Mouse (Mus musculus) MEL (cell line): Measurements from ENCODE around the gene Kctd18. TPM values are rescaled to one million over a fixed set of nuclear protein-coding genes. Genes with fewer than 3 reads are reported as not detected.
"Not testable (repeated sequence)": the region's sequence is repeated elsewhere in the genome, so short reads cannot be mapped to it uniquely, and the experiment has no call there.

Experiments
- DNase-seq: peaks from one replicate; pipeline ENCODE4 v3.0.0; 2011; ENCODE audit warnings: low read depth, low spot score
- H3K27ac ChIP-seq: 2 replicates; pipeline ENCODE4 v1.5.1; 2012; ENCODE audit warnings: low read depth, mild to moderate bottlenecking, control low read depth, low read length, moderate library complexity; ENCODE audit not compliant: control insufficient read depth
- H3K27me3 ChIP-seq, 2 experiments: fragments of 150-350 bp in 1 of 2; sonication (generic) in 1 of 2; 2 replicates each; pipeline ENCODE4 v1.6.1; 2012; ENCODE audit warnings: low read length in 2 of 2, mild to moderate bottlenecking in 2 of 2, improper control_type of control experiment in 1 of 2, moderate library complexity in 1 of 2; ENCODE audit not compliant: insufficient read depth in 2 of 2, control insufficient read depth in 1 of 2
- H3K36me3 ChIP-seq, 2 experiments: 2 replicates each; pipeline ENCODE4 v1.6.1; 2012 to 2014; ENCODE audit warnings: low read length in 2 of 2, improper control_type of control experiment in 1 of 2, inconsistent platforms in 1 of 2, mild to moderate bottlenecking in 1 of 2; ENCODE audit not compliant: insufficient read depth in 2 of 2, control insufficient read depth in 1 of 2
- H3K4me1 ChIP-seq, 2 experiments: fragments of 150-350 bp in 1 of 2; sonication (generic) in 1 of 2; 2 replicates each; pipeline ENCODE4 v1.6.1; 2012; ENCODE audit warnings: low read length in 2 of 2, improper control_type of control experiment in 1 of 2, mild to moderate bottlenecking in 1 of 2; ENCODE audit not compliant: insufficient read depth in 2 of 2, control insufficient read depth in 1 of 2
- H3K4me3 ChIP-seq, 2 experiments: fragments of 150-350 bp in 1 of 2; sonication (generic) in 1 of 2; 2 replicates each; pipeline ENCODE4 v1.5.1; 2012; ENCODE audit warnings: low read depth in 2 of 2, low read length in 2 of 2, mild to moderate bottlenecking in 2 of 2, moderate library complexity in 2 of 2, control low read depth in 1 of 2, improper control_type of control experiment in 1 of 2; ENCODE audit not compliant: control insufficient read depth in 1 of 2, insufficient read depth in 1 of 2
- H3K79me2 ChIP-seq: 2 replicates; pipeline ENCODE4 v1.6.1; 2012; ENCODE audit warnings: mild to moderate bottlenecking, low read length, moderate library complexity; ENCODE audit not compliant: control insufficient read depth, poor library complexity, insufficient read depth
- H3K9ac ChIP-seq: 2 replicates; pipeline ENCODE4 v1.6.1; 2012; ENCODE audit warnings: low read depth, mild to moderate bottlenecking, control low read depth, low read length, moderate library complexity; ENCODE audit not compliant: control insufficient read depth, poor library complexity, severe bottlenecking
- H3K9me3 ChIP-seq: fragments of 150-350 bp; sonication (generic); replicated peaks from 2 replicates; pipeline ENCODE4 v1.6.1; 2012; ENCODE audit warnings: mild to moderate bottlenecking, low read length, improper control_type of control experiment, moderate library complexity; ENCODE audit not compliant: insufficient read depth
- BHLHE40 ChIP-seq: IDR thresholded peaks from 2 replicates; pipeline ENCODE4 v1.6.1; 2012; ENCODE audit warnings: low read depth, mild to moderate bottlenecking, inconsistent platforms, low read length, improper control_type of control experiment, borderline replicate concordance
- CHD2 ChIP-seq: IDR thresholded peaks from 2 replicates; pipeline ENCODE4 v1.6.1; 2011; ENCODE audit warnings: low read length, improper control_type of control experiment
- CTCF ChIP-seq, 3 experiments: IDR thresholded peaks in 2 of 3; conservative IDR thresholded peaks in 1 of 3; 2 replicates each; pipeline ENCODE4 v1.5.1; 2011 to 2012; ENCODE audit warnings: low read length in 3 of 3, low read depth in 2 of 3, mild to moderate bottlenecking in 2 of 3, improper control_type of control experiment in 1 of 3, inconsistent platforms in 1 of 3, mixed read lengths in 1 of 3, moderate library complexity in 1 of 3; ENCODE audit not compliant: control insufficient read depth in 1 of 3, insufficient read depth in 1 of 3, poor library complexity in 1 of 3, severe bottlenecking in 1 of 3
- EP300 ChIP-seq, 2 experiments: IDR thresholded peaks; 2 replicates each; pipeline ENCODE4 v1.6.1; 2011; ENCODE audit warnings: improper control_type of control experiment in 2 of 2, low read length in 2 of 2, low read depth in 1 of 2, mild to moderate bottlenecking in 1 of 2
- HCFC1 ChIP-seq: IDR thresholded peaks from 2 replicates; pipeline ENCODE4 v1.6.1; 2012; ENCODE audit warnings: low read depth, mild to moderate bottlenecking, inconsistent platforms, low read length, improper control_type of control experiment, moderate library complexity
- KAT2A ChIP-seq: conservative IDR thresholded peaks from 2 replicates; pipeline ENCODE4 v1.6.1; 2012; ENCODE audit warnings: low read depth, low read length, improper control_type of control experiment, inconsistent platforms
- MAFK ChIP-seq: IDR thresholded peaks from 2 replicates; pipeline ENCODE4 v1.6.1; 2011; ENCODE audit warnings: low read depth, mild to moderate bottlenecking, low read length, improper control_type of control experiment, borderline replicate concordance
- MYC ChIP-seq: IDR thresholded peaks from 2 replicates; pipeline ENCODE4 v1.6.1; 2011; ENCODE audit warnings: low read depth, mild to moderate bottlenecking, low read length, improper control_type of control experiment, moderate library complexity
- NRF1 ChIP-seq: IDR thresholded peaks from 2 replicates; pipeline ENCODE4 v1.6.1; 2014; ENCODE audit warnings: low read depth, mild to moderate bottlenecking, inconsistent platforms, low read length, improper control_type of control experiment, moderate library complexity; ENCODE audit not compliant: poor library complexity, insufficient read depth, severe bottlenecking
- RAD21 ChIP-seq: IDR thresholded peaks from 2 replicates; pipeline ENCODE4 v1.6.1; 2011; ENCODE audit warnings: mild to moderate bottlenecking, low read depth, low read length, improper control_type of control experiment
- SMC3 ChIP-seq: IDR thresholded peaks from 2 replicates; pipeline ENCODE4 v1.6.1; 2011; ENCODE audit warnings: low read depth, low read length, improper control_type of control experiment
- USF1 ChIP-seq: IDR thresholded peaks from 2 replicates; pipeline ENCODE4 v1.6.1; 2014; ENCODE audit warnings: low read depth, mild to moderate bottlenecking, inconsistent platforms, low read length, improper control_type of control experiment, moderate library complexity
- USF2 ChIP-seq, 2 experiments: IDR thresholded peaks; 2 replicates each; pipeline ENCODE4 v1.6.1; 2011 to 2012; ENCODE audit warnings: improper control_type of control experiment in 2 of 2, low read length in 2 of 2, borderline replicate concordance in 1 of 2, inconsistent platforms in 1 of 2, low read depth in 1 of 2, mild to moderate bottlenecking in 1 of 2; ENCODE audit not compliant: insufficient read depth in 1 of 2
- ZC3H11A ChIP-seq: IDR thresholded peaks from 2 replicates; pipeline ENCODE4 v1.6.1; 2012; ENCODE audit warnings: low read depth, mild to moderate bottlenecking, inconsistent platforms, low read length, improper control_type of control experiment
- polyA plus RNA-seq, 2 experiments: library from polyadenylated mRNA; stranded (reverse) in 1 of 2; unstranded in 1 of 2; fragments of >175 nt in 1 of 2; fragments of >200 nt in 1 of 2; gene quantifications; 2 replicates each; pipeline versions ENCODE4 v1.2.1 to v1.2.4; 2012; ENCODE audit warnings: low replicate concordance in 2 of 2, low read depth in 1 of 2; ENCODE audit not compliant: insufficient read length in 2 of 2, insufficient read depth in 1 of 2, missing spikeins in 1 of 2
- total RNA-seq: library from RNA; depleted of rRNA; stranded (reverse); fragments of 300-350 nt; gene quantifications from 2 replicates; pipeline ENCODE4 v1.2.3, GENCODE M21; 2012

The Kctd18 gene
- total and polyA plus RNA-seq, 3 experiments = 11.1 to 12.6 TPM; not detected in 1

GRCm38 (mm10) chr1:58045076-58045475 lies 26.3 kb upstream of the Kctd18 start:
- H3K27me3 ChIP-seq = no peaks in the 10 kb centered on the region
- no peaks in the 10 kb centered on the region for H3K4me1 ChIP-seq
- no peak for TF ChIP-seq MYC
- TF ChIP-seq RAD21 = no peak
- TF ChIP-seq HCFC1 = no peak
- TF ChIP-seq MAFK = no peak
- H3K36me3 ChIP-seq = no peaks in the 10 kb centered on the region
- no peaks in the 10 kb centered on the region for H3K79me2 ChIP-seq
- DNase-seq = no peak
- H3K27ac ChIP-seq = no peak overlapping the region
- no peak overlapping the region for H3K4me3 ChIP-seq
- H3K9ac ChIP-seq = no peak overlapping the region
- no peaks in the 10 kb centered on the region for H3K9me3 ChIP-seq

- H3K9ac ChIP-seq, DNase-seq, H3K36me3 ChIP-seq, H3K4me3 ChIP-seq, H3K9me3 ChIP-seq, H3K27ac ChIP-seq, H3K79me2 ChIP-seq, H3K4me1 ChIP-seq, H3K27me3 ChIP-seq: not testable (repeated sequence)
Measured at GRCm38 (mm10) chr1:58037306-58037705, 18.6 kb upstream of the Kctd18 start.

DNA sequence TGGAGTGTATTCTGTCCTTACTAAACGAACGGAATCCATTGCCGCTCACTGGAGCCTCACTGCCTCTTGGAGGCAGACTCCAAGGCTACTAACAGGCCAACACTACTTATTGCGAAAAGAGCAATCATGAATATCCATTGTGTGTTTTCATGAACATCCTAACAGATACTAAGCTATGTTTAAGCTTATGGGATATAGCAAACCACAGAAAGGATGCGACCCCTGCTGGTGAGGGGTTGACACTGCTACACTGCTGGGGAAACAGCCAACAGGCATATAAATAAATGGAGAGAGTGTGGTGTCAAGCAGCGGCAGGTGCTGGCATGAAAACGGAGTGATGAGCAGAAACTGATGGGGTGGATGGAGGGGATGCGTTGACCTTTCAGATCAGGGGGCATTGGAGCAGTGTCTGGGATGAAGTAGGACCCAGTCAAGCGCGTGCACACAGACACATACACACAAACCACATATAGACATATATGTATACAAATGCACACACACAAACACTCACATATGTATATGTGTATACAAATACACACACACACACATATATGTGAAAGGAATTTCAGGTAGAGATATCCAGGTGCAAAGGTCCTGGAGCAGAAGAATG lies 12.5 kb upstream of the Kctd18 start:
- Histone ChIP-seq H3K79me2 (no peaks in the 10 kb centered on the region), H3K9ac (peak overlapping the region; percentile 60), H3K27ac (peak overlapping the region; percentile 55), H3K36me3 (peaks cover 0 to 18% of the 10 kb centered on the region in 2 experiments; a peak in 2 of 4 replicates), H3K27me3 (no peaks in the 10 kb centered on the region), H3K4me1 (peaks cover 8 to 9% of the 10 kb centered on the region in 2 experiments), H3K4me3 (peak overlapping the region; percentile 46 to 60), H3K9me3 (no peaks in the 10 kb centered on the region)
- TF ChIP-seq NRF1 = no peak
- TF ChIP-seq BHLHE40 = no peak
- no peak for TF ChIP-seq EP300 (IDR thresholded peaks at IDR 0.05; ENCODE audit: low read depth in 1 of 2, low read length in 2 of 2)
- TF ChIP-seq SMC3 = peak; percentile 97
- TF ChIP-seq ZC3H11A = peak; percentile 78
- no peak for TF ChIP-seq USF2 (IDR thresholded peaks at IDR 0.05; ENCODE audit: borderline replicate concordance in 1 of 2, insufficient read depth in 1 of 2, low read depth in 1 of 2, low read length in 2 of 2)
- TF ChIP-seq CTCF (IDR thresholded peaks at IDR 0.05 in 2 of 3, conservative IDR thresholded peaks at IDR 0.05 in 1 of 3; ENCODE audit: control insufficient read depth in 1 of 3, insufficient read depth in 1 of 3, low read depth in 2 of 3, low read length in 3 of 3, poor library complexity in 1 of 3, severe bottlenecking in 1 of 3) = peak; percentile 84 to 96 (median 93)
- TF ChIP-seq USF1 = no peak
- peak; percentile 92 for TF ChIP-seq RAD21
- no peak for TF ChIP-seq CHD2
- no peak for TF ChIP-seq KAT2A
- peak; percentile 91 for DNase-seq
